Mouse (Mus musculus): Measurements from ENCODE around the gene Prr36.

Prr36 gene

GRCm38 (mm10) chr8:4216791-4217621, at the start of gene Prr36:
Gene Prr36 (minus strand): TSS chr8:4217459.
- no peak for DNase-seq

- no peak for DNase-seq
These were observed 48.1 kb upstream of the Prr36 start for GRCm38 (mm10) chr8:4265160-4265914.

- no peak for DNase-seq
These were observed 46.0 kb upstream of the Prr36 start for GRCm38 (mm10) chr8:4263105-4263791.

GRCm38 (mm10) chr8:4259805-4260170, 42.5 kb upstream of the Prr36 start:
- no peak for DNase-seq

GRCm38 (mm10) chr8:4259125-4259804, 42.0 kb upstream of the Prr36 start, which contains the start of gene Ctxn1:
Gene Ctxn1 (minus strand): TSS chr8:4259274.
- peak; percentile 98 for DNase-seq

- no peak for DNase-seq
These were observed 41.4 kb upstream of the Prr36 start for GRCm38 (mm10) chr8:4258678-4259077.

GRCm38 (mm10) chr8:4258233-4258632, 41.0 kb upstream of the Prr36 start:
- peak; percentile 69 to 72 for DNase-seq

GRCm38 (mm10) chr8:4257350-4257749, 40.1 kb upstream of the Prr36 start:
- DNase-seq = no peak

GRCm38 (mm10) chr8:4256911-4257310, 39.7 kb upstream of the Prr36 start:
- DNase-seq = peak in 1 of 2 experiments; percentile 31

GRCm38 (mm10) chr8:4255471-4255870, 38.2 kb upstream of the Prr36 start:
- DNase-seq = peak in 1 of 2 experiments; percentile 30

GRCm38 (mm10) chr8:4254001-4254400, 36.7 kb upstream of the Prr36 start:
- DNase-seq = peak; percentile 86 to 90

- peak; percentile 98 to 99 for DNase-seq
These were observed 35.9 kb upstream of the Prr36 start, which contains the start of gene Snapc2 for GRCm38 (mm10) chr8:4252934-4253841. Gene Snapc2 (plus strand): TSS chr8:4253080.

- no peak for DNase-seq
These were observed 35.0 kb upstream of the Prr36 start for GRCm38 (mm10) chr8:4252116-4252760.

GRCm38 (mm10) chr8:4250306-4250970, 33.2 kb upstream of the Prr36 start:
- DNase-seq = peak; percentile 89

GRCm38 (mm10) chr8:4249213-4249612, 32.0 kb upstream of the Prr36 start:
- DNase-seq = peak in 1 of 2 experiments; percentile 44

GRCm38 (mm10) chr8:4247951-4248540, 30.8 kb upstream of the Prr36 start, which contains the start of gene Tgfbr3l:
Gene Tgfbr3l (plus strand): TSS chr8:4248214.
- peak in 1 of 2 experiments; percentile 34 for DNase-seq

GRCm38 (mm10) chr8:4247241-4247640, 30.0 kb upstream of the Prr36 start:
- DNase-seq = no peak

- DNase-seq = peak in 1 of 2 experiments; percentile 38
These were observed 28.5 kb upstream of the Prr36 start for GRCm38 (mm10) chr8:4245737-4246136.

- peak in 1 of 2 experiments; percentile 23 for DNase-seq
These were observed 27.8 kb upstream of the Prr36 start for GRCm38 (mm10) chr8:4245061-4245460.

All from kidney, postnatal 25 days (tissue).